Mouse (Mus musculus) spleen, adult 12 weeks (tissue): Measurements from ENCODE around the gene Pcdh19.

Source experiments
- DNase-seq: peaks from one replicate; pipeline ENCODE4 v3.0.0; 2022; ENCODE audit warnings: low spot score

Gene Pcdh19

GRCm38 (mm10) chrX:133657308-133658302 lies 31.2 kb downstream of the Pcdh19 start:
- no peak for DNase-seq

GRCm38 (mm10) chrX:133655876-133656538 lies 32.8 kb downstream of the Pcdh19 start:
- no peak for DNase-seq

- DNase-seq, result no peak
Measured at GRCm38 (mm10) chrX:133655196-133655595, 33.6 kb downstream of the Pcdh19 start.

- no peak for DNase-seq
Measured at GRCm38 (mm10) chrX:133653071-133653470, 35.7 kb downstream of the Pcdh19 start.

- no peak for DNase-seq
Measured at GRCm38 (mm10) chrX:133650379-133650778, 38.4 kb downstream of the Pcdh19 start.

- no peak for DNase-seq
Measured at GRCm38 (mm10) chrX:133647809-133648208, 41.0 kb downstream of the Pcdh19 start.

GRCm38 (mm10) chrX:133639445-133639844 lies 49.3 kb downstream of the Pcdh19 start:
- DNase-seq, result no peak

- no peak for DNase-seq
Measured at GRCm38 (mm10) chrX:133629538-133629937, 59.2 kb downstream of the Pcdh19 start.

- no peak for DNase-seq
Measured at GRCm38 (mm10) chrX:133618222-133618621, 70.6 kb downstream of the Pcdh19 start.

GRCm38 (mm10) chrX:133605828-133606227 lies 83.0 kb downstream of the Pcdh19 start:
- DNase-seq, result no peak

- DNase-seq, result no peak
Measured at GRCm38 (mm10) chrX:133604272-133604671, 84.5 kb downstream of the Pcdh19 start.

- DNase-seq, result no peak
Measured at GRCm38 (mm10) chrX:133602068-133602467, 86.7 kb downstream of the Pcdh19 start.

- no peak for DNase-seq
Measured at GRCm38 (mm10) chrX:133601658-133602057, 87.1 kb downstream of the Pcdh19 start.

GRCm38 (mm10) chrX:133601195-133601594 lies 87.6 kb downstream of the Pcdh19 start:
- DNase-seq, result no peak

- DNase-seq, result no peak
Measured at GRCm38 (mm10) chrX:133575601-133576382, 113.0 kb downstream of the Pcdh19 start.

GRCm38 (mm10) chrX:133565355-133565754 lies 123.4 kb downstream of the Pcdh19 start:
- no peak for DNase-seq
